Mouse (Mus musculus): ENCODE results near the gene Vmn1r58. TPM values are rescaled to one million over a fixed set of nuclear protein-coding genes. Genes with fewer than 3 reads are reported as not detected.

The Vmn1r58 gene
- polyA plus RNA-seq (2015; fragmentation: Nextera tagmentation; extraction: Ambion mirVana), result not detected in 2 replicates

DNA sequence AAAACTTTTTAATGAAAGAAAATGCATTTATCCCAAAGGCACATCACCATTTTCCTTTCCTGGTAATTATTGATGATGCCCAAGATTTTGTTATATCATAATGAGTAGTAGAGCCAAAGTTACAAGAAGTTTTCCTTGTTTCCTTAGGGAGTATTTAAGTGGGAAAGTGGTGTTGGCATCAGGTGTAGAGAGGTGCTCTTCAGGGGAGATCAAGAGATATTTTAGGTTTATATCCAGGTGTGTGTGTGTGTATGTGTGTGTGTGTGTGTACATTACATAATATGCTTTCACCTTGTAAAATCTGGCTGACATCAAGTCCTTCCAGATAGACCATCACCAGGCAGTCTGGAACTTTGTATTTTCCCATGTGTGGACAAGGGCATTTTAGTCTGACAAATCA, at the start of gene Vmn1r58:
Gene Vmn1r58, minus strand, starts transcription at position 101 of the 400 bp plus-strand sequence.

DNA sequence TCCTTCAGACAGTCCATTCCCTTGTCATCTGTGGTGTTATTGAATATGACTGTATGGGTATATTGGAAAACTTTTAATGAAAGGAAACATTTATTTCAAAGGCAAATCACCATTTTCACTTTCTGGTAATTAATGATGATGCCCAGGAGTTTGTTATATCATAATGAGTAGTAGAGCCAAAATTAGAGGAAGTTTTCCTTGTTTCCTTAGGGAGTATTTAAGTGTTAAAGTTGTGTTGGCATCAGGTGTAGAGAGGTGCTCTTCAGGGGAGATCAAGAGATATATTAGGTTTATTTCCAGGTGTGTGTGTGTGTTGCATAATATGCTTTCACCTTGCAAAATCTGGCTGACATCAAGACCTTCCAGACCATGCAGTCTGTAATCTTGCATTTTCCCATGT, 43.5 kb upstream of the Vmn1r58 start, which contains the start of gene Vmn1r59:
Gene Vmn1r59, minus strand, starts transcription at position 101 of the 400 bp plus-strand sequence.

Other genes starting within 250 kb of the Vmn1r58 start
- gene Vmn1r56, start 216.6 kb downstream of the Vmn1r58 start, polyA plus RNA-seq (2015; fragmentation: Nextera tagmentation; extraction: Ambion mirVana), result not detected in 2 replicates
- not detected in 2 replicates for gene Vmn1r57, start 194.9 kb downstream of the Vmn1r58 start, polyA plus RNA-seq (2015; fragmentation: Nextera tagmentation; extraction: Ambion mirVana)
- gene Gm5065, start 62.9 kb downstream of the Vmn1r58 start, polyA plus RNA-seq (2015; fragmentation: Nextera tagmentation; extraction: Ambion mirVana), result not detected in 2 replicates
- not detected in 2 replicates for gene Nlrp2, start 62.4 kb downstream of the Vmn1r58 start, polyA plus RNA-seq (2015; fragmentation: Nextera tagmentation; extraction: Ambion mirVana)
- gene Vmn1r59, start 43.4 kb upstream of the Vmn1r58 start, polyA plus RNA-seq (2015; fragmentation: Nextera tagmentation; extraction: Ambion mirVana), result not detected in 2 replicates
- not detected in 2 replicates for gene Vmn2r28, start 80.6 kb upstream of the Vmn1r58 start, polyA plus RNA-seq (2015; fragmentation: Nextera tagmentation; extraction: Ambion mirVana)
- gene Vmn1r60, start 133.9 kb upstream of the Vmn1r58 start, polyA plus RNA-seq (2015; fragmentation: Nextera tagmentation; extraction: Ambion mirVana), result not detected in 2 replicates
- gene Vmn1r61, start 199.9 kb upstream of the Vmn1r58 start, polyA plus RNA-seq (2015; fragmentation: Nextera tagmentation; extraction: Ambion mirVana), result not detected in 2 replicates

Data from skeletal muscle tissue, postnatal 0 days (tissue).